Mouse (Mus musculus) adrenal gland, adult 2 months (tissue): Measurements from ENCODE around the gene Sfrp2. TPM values are rescaled to one million over a fixed set of nuclear protein-coding genes. Genes with fewer than 3 reads are reported as not detected.
A peak's percentile ranks its signal among the peaks of the same experiment; 100 is the strongest.

ENCODE experiments used
- DNase-seq: peaks from one replicate; pipeline ENCODE4 v3.0.0; 2021
- polyA plus RNA-seq: library from polyadenylated mRNA; depleted of rRNA; stranded (reverse); fragments of >200 nt; gene quantifications from 2 replicates; pipeline ENCODE4 v1.2.3, GENCODE M21; 2012
- total RNA-seq, 2 experiments: library from RNA; stranded (reverse); gene quantifications; 2 replicates each; pipeline ENCODE4 v1.2.3; 2021

Sfrp2 gene
- total and polyA plus RNA-seq, 3 experiments = 4.4 to 6.1 (median 5.7) TPM

- no peak for DNase-seq
Observed at GRCm38 (mm10) chr3:83771160-83771869, 5.2 kb downstream of the Sfrp2 start.

DNA sequence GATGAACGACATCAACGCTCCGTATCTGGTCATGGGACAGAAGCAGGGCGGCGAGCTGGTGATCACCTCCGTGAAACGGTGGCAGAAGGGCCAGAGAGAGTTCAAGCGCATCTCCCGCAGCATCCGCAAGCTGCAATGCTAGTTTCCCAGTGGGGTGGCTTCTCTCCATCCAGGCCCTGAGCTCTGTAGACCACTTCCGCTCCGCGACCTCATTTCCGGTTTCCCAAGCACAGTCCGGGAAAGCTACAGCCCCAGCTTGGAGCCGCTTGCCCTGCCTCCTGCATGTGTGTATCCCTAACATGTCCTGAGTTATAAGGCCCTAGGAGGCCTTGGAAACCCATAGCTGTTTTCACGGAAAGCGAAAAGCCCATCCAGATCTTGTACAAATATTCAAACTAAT is 7.2 kb downstream of the Sfrp2 start:
- DNase-seq = no peak

- no peak for DNase-seq
Observed at GRCm38 (mm10) chr3:83775403-83775802, 9.3 kb downstream of the Sfrp2 start.

DNA sequence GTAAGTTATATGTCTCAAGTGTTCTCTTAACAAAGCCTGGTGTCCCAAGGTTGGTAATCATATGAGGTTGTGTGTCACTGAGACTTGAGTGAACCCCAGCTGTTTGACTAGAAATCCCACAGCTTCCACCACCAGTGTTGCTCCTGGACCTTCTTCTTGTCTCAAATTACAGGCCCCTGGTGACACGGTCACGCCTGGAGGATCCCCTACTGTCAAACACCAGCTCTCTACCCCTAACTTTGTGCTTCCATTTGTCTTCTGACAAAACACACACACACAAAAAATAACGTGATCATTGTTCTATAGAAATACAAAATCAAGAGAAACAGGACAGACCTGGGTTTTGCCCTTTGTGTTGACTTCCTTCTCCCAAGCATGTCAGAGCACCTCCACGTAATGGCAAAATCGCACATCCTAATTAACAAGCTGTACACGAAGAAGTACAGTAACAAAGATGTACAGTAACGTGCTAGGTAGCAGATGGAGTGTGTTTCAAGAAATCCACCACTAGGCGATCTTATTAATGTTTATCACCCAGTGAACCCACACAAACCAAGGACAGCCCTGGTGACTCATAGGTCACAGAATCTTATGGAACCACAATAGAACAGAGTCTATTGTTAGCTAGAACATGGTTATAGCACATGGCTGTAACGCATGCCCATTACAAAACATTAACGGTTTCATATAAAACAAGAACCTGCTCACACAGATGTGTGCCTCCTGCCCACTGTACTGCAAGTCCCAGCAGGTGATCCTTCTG is 15.5 kb downstream of the Sfrp2 start:
- peak; percentile 44 for DNase-seq

- DNase-seq = no peak
Observed at GRCm38 (mm10) chr3:83783716-83784469, 17.8 kb downstream of the Sfrp2 start.

DNA sequence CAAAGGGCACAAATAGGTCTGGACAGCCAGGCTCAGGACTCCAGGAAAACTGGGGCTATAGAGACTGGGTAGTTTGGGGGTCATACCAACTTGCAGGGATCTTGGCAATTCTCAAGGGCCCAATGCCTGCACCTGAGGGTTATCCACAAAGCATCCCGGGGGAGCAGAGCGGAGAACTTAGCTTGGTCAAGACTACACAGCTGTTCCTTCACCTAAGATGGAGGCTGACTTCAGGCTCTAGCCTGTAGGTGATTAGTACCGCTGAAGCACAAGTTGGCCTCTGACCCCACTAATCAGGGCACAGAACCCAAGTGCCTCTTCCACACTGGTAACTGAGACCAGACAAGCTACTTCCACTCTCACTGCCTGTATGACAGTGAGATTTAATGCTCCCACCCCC is 18.6 kb downstream of the Sfrp2 start:
- no peak for DNase-seq

GRCm38 (mm10) chr3:83787086-83787485 is 21.0 kb downstream of the Sfrp2 start:
- DNase-seq = no peak

DNA sequence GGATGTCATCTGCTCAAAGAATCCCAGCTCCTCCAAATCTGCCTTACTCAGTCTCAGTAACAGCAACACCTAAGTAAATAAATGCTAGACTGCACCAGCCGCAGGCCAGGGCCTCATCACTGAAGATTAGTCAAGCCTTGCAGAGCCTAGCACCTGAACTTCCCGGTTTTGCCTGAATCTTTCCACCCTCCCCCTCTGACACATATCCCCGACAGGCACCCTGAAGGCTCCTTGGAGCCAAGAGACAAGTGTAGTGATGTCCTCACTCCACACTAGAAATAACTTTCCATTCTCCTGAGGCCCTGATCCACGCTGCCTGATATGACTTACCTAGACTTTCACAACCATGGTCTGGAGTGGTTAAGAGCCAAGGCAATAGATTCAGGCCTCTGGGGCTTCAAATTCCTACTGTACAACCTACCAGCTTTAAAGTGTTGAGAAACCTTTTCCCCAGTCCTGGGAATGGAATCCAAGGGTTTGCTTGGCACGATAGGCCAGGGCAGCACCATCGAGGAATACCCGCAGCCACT is 21.7 kb downstream of the Sfrp2 start:
- DNase-seq = no peak

- peak; percentile 40 for DNase-seq
Observed at GRCm38 (mm10) chr3:83789651-83790451, 23.7 kb downstream of the Sfrp2 start.

GRCm38 (mm10) chr3:83791444-83791843 is 25.3 kb downstream of the Sfrp2 start:
- DNase-seq = no peak

GRCm38 (mm10) chr3:83797098-83797497 is 31.0 kb downstream of the Sfrp2 start:
- DNase-seq = no peak

DNA sequence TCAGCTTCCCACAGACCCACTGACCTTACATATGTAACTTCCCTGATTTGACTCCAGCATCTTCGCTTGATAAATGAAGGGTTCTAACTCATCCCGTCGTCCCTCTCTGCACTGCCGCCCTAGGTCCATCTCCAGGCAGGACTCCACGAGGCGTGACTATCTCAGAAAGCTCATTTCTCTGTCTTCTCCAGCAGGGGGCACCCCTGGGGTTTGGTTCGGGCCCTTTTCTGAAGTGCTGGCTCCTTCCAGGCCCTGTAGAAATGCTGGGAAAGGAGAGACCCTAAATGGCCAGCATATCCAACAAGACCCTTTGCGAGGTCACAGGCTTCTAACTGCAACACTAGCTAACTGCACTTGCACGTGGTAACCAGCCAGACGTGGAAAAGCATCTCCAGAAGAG is 31.7 kb downstream of the Sfrp2 start:
- DNase-seq = peak; percentile 77

DNA sequence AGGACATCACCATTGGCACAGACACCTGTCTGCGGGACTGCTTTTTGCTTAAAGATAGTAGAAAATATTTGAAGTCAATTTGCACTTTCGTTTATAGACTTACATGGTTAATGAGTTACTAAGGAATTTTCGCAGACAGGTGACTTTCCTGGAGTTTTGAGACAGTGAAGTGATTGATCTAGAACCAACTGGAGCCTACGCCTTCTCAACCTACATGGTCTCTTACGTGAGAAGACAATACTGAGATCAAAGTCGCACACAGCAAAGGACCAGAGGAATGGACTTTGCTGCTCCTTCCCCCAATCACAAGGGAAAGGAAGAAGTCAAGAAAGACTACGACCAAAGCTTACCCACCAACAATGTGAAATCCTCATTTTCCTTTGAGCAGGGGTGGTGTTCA is 33.4 kb downstream of the Sfrp2 start:
- no peak for DNase-seq

DNA sequence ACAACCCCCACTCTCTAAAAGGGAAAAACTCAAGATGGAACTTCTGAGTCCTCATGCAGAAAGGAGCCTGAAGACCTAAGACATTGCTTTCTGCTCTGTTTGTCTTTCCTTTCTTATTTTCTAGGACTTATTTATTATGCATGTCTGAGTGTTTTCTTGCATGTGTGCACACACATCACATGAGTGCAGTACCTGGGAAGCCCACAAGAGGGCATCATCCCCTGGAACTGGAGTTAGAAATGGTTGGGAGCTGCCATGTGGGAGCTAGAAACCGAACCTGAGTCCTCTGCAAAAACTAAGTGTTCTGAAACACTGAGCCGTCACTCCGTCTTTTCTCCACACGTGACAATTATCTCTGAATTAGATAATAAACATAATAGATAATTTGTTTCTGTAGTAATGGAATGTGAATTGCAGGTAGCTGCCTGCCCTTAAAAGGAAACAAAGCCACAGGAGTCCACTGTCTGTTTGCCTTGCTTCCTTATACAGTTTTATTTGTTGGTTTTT is 35.6 kb downstream of the Sfrp2 start:
- no peak for DNase-seq

- DNase-seq = no peak
Observed at GRCm38 (mm10) chr3:83808483-83808882, 42.4 kb downstream of the Sfrp2 start.

GRCm38 (mm10) chr3:83811987-83812386 is 45.9 kb downstream of the Sfrp2 start:
- no peak for DNase-seq

- no peak for DNase-seq
Observed at GRCm38 (mm10) chr3:83812863-83813262, 46.7 kb downstream of the Sfrp2 start.

- DNase-seq = no peak
Observed at GRCm38 (mm10) chr3:83816372-83816925, 50.3 kb downstream of the Sfrp2 start.

DNA sequence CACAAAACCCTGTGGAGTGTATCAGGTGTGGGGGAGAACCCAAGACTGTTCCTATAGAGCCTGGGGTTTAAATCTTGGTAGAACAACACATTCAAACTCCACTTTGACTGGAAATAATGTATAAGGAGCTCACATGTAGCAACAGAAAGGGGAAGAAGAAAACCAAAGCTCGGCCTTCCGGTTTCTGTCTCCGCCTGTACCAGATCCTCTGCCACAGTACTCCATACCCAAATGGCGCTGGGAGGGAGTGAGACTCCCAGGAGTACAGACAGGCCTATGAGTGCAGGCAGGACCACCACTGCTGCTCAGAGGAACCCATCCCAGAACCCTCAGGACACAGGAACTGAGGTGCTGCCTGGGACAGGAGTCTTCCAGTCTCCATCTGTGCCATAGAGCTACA is 57.7 kb downstream of the Sfrp2 start:
- DNase-seq = no peak
